Mouse (Mus musculus) testis, adult 2 months (tissue): ENCODE measurements around the gene Aif1l. TPM values are rescaled to one million over a fixed set of nuclear protein-coding genes. Genes with fewer than 3 reads are reported as not detected.

Source experiments
- H3K27ac ChIP-seq: fragments of 200-500 bp; 2 replicates; pipeline ENCODE4 v1.5.1; 2012; ENCODE audit warnings: low read depth, low read length; ENCODE audit not compliant: control insufficient read depth, insufficient read depth
- H3K27me3 ChIP-seq: fragments of 200-500 bp; 2 replicates; pipeline ENCODE4 v1.6.1; 2012; ENCODE audit warnings: mild to moderate bottlenecking, low read length, moderate library complexity; ENCODE audit not compliant: control insufficient read depth, insufficient read depth
- H3K36me3 ChIP-seq: fragments of 200-500 bp; 2 replicates; pipeline ENCODE4 v1.6.1; 2012; ENCODE audit warnings: mild to moderate bottlenecking, low read length; ENCODE audit not compliant: control insufficient read depth, insufficient read depth
- H3K4me1 ChIP-seq: fragments of 200-500 bp; 2 replicates; pipeline ENCODE4 v1.6.1; 2012; ENCODE audit warnings: low read length; ENCODE audit not compliant: control insufficient read depth, insufficient read depth
- H3K4me3 ChIP-seq: fragments of 200-500 bp; 2 replicates; pipeline ENCODE4 v1.5.1; 2012; ENCODE audit warnings: low read depth, mild to moderate bottlenecking, low read length, moderate library complexity, mixed read lengths; ENCODE audit not compliant: control insufficient read depth
- CTCF ChIP-seq: fragments of 200-500 bp; IDR thresholded peaks from 2 replicates; pipeline ENCODE4 v1.5.1; 2012; ENCODE audit warnings: low read depth, mild to moderate bottlenecking, inconsistent platforms, low read length, moderate library complexity; ENCODE audit not compliant: control insufficient read depth, insufficient read depth, insufficient replicate concordance
- POLR2A ChIP-seq: fragments of 200-500 bp; IDR thresholded peaks from 2 replicates; pipeline ENCODE4 v1.6.1; 2012; ENCODE audit warnings: low read depth, mild to moderate bottlenecking, inconsistent platforms, low read length, moderate library complexity; ENCODE audit not compliant: control insufficient read depth
- polyA plus RNA-seq: library from polyadenylated mRNA; depleted of rRNA; stranded (reverse); fragments of >200 nt; gene quantifications from 2 replicates; pipeline ENCODE4 v1.2.3, GENCODE M21; 2012

Aif1l gene
- polyA plus RNA-seq, 1 experiment, result 1.1 TPM

DNA sequence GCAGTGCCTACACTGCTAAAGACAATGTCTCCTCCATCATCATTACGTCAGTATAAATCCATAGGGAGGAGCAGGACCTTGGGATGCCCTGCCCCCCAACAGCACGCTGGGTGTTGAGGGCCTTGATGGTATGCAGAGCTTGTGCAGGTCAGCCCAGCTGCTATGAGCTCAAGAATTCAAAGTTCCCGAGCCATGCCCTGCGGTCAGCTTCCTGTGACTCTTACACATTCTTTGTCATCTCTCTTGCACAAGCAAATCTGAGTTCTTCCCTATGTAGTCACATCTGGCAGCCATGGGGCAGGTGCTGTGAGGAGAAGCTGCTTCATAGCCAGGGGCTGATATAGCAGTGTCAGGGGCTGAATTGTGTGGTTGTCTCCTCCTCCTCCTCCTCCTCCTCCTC is 14.9 kb upstream of the Aif1l start:
- Histone ChIP-seq H3K4me3 (no peak overlapping the region), H3K27ac (no peak overlapping the region), H3K4me1 (no peaks in the 10 kb centered on the region), H3K27me3 (no peaks in the 10 kb centered on the region), H3K36me3 (no peaks in the 10 kb centered on the region)
- no peak for TF ChIP-seq POLR2A
- TF ChIP-seq CTCF, result no peak

DNA sequence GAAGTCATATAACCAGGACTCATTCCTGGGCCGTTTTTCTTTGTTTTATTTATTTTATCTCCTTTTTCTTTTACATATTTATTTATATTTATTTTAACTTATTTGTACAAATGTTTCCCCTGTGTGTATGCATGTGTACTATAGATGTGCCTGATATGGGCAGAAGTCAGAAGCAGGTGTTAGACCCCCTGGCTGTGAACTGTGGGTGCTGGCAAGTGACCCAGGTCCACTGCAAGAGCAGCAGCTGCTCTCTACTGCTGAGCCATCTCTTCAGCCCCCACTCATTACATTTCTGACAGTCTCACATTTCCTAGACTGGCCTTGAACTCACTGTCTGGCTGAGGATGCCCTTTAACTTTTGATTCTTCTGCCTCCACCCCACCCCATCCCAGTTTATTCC is 11.6 kb upstream of the Aif1l start:
- TF ChIP-seq POLR2A, result no peak
- no peak for TF ChIP-seq CTCF
- no peaks in the 10 kb centered on the region for H3K27me3 ChIP-seq
- no peak overlapping the region for H3K27ac ChIP-seq
- no peaks in the 10 kb centered on the region for H3K4me1 ChIP-seq
- no peaks in the 10 kb centered on the region for H3K36me3 ChIP-seq
- H3K4me3 ChIP-seq, result no peak overlapping the region

DNA sequence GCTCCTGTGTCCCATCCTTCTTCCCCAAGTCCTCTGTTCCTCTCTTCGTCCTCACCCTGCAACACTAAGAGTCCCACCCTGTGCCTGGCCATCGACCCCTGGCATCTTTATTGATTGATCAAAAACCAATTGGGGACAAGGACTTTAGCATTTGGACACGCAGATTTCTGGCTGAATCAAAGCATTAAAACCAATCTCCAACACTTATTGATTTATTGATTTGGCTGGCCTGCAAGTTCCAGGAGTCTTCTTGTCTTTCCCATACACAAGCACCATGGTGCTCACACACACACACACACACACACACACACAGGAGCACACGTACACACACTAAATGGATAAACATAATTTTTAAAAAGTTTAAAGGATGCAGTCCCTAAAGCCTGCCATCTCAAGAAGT is 6.9 kb upstream of the Aif1l start:
- TF ChIP-seq POLR2A (no peak), CTCF (no peak)
- H3K4me3 ChIP-seq, result no peak overlapping the region
- H3K27me3 ChIP-seq, result no peaks in the 10 kb centered on the region
- no peak overlapping the region for H3K27ac ChIP-seq
- H3K36me3 ChIP-seq, result no peaks in the 10 kb centered on the region
- no peaks in the 10 kb centered on the region for H3K4me1 ChIP-seq

DNA sequence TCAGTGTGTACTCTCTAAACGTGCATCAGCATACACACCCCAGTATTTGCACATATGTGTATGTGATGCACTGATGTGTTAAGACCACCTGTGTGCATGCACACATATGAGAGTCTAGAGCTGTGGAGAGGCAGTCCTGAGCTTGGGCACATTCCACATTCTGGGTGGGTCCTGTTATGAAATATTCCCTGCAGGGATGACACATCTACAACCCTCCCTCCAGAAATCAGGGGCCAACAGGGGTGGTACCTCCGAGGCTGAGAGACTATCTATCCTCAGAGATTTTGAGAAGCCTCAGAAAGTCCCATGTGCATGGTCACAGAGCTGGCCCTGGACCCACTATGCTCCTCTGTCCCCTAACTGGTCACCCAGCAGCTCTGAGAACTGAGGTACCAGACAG is 4.4 kb upstream of the Aif1l start:
- Histone ChIP-seq H3K36me3 (no peaks in the 10 kb centered on the region), H3K4me1 (peaks cover 3% of the 10 kb centered on the region), H3K4me3 (no peak overlapping the region), H3K27ac (no peak overlapping the region), H3K27me3 (no peaks in the 10 kb centered on the region)
- no peak for TF ChIP-seq CTCF
- TF ChIP-seq POLR2A, result no peak

DNA sequence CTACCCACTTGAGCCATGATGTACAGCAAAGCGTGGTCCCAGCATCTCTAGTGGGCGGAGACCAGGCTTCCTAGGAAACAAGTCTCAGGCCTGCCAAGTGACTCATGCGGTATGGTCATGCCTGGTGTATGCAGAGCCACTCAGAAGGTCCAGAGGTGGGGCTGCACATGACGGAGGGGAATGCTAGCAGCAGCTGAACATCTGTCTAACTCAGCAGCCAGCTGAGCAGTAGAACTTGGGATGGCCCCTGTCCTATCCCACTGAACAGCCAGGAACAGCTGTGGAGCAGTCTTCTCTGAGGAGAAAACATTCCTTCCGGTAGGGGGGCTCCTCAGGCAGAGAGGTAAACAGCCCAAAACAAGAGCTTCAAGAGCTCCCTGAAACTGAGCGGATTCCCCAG is 1.5 kb upstream of the Aif1l start:
- peaks cover 8% of the 10 kb centered on the region for H3K4me1 ChIP-seq
- no peak overlapping the region for H3K27ac ChIP-seq
- no peaks in the 10 kb centered on the region for H3K36me3 ChIP-seq
- TF ChIP-seq CTCF (no peak), POLR2A (no peak)
- no peak overlapping the region for H3K4me3 ChIP-seq
- H3K27me3 ChIP-seq, result no peaks in the 10 kb centered on the region

DNA sequence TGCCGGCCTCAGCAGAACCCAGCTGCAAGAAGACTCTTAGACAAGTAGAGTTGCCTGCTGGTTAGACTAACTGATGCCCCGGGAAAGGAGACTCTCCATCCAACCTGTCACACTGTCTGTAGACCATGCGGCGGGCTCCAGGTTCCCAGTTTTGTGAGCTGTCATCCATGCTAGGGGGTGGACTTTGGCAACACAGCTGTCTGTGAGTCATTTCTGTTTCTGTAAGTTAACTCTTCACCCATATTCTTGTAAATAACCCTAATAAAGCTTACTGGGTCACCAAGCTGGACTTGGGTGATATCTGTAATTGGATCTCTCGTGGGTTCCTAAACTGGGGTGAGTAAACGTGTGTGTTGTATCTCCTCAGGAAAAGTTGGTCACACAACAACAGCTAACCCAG is 1.1 kb upstream of the Aif1l start:
- no peak overlapping the region for H3K27ac ChIP-seq
- H3K27me3 ChIP-seq, result no peaks in the 10 kb centered on the region
- peaks cover 10% of the 10 kb centered on the region for H3K4me1 ChIP-seq
- TF ChIP-seq POLR2A, result no peak
- TF ChIP-seq CTCF, result no peak
- no peak overlapping the region for H3K4me3 ChIP-seq
- no peaks in the 10 kb centered on the region for H3K36me3 ChIP-seq

DNA sequence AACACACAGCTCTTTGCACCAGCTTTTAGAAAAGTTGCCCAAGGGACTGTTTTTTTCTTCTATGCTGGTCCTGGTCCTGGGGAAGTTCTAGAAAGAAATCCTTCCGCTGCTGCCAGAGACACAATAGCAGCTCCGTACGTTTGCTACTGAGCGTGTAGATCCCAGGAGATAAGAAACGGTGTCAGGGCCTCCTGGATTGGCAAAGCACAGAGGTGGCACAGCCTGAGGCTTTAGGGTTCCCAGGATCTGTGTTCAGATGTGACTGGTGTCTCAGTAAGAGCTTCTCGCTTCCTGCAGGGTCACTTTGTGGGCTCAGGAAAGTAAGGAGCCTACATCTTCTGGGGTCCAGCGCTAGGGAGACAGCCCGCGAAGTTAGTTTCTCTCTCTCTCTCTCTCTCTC is 1.0 kb downstream of the Aif1l start:
- H3K4me1 ChIP-seq, result peaks cover 10% of the 10 kb centered on the region
- H3K27ac ChIP-seq, result no peak overlapping the region
- H3K4me3 ChIP-seq, result no peak overlapping the region; the same call in 1 of the 2 replicates
- H3K36me3 ChIP-seq, result no peaks in the 10 kb centered on the region
- no peaks in the 10 kb centered on the region for H3K27me3 ChIP-seq
- TF ChIP-seq CTCF (no peak), POLR2A (no peak)

DNA sequence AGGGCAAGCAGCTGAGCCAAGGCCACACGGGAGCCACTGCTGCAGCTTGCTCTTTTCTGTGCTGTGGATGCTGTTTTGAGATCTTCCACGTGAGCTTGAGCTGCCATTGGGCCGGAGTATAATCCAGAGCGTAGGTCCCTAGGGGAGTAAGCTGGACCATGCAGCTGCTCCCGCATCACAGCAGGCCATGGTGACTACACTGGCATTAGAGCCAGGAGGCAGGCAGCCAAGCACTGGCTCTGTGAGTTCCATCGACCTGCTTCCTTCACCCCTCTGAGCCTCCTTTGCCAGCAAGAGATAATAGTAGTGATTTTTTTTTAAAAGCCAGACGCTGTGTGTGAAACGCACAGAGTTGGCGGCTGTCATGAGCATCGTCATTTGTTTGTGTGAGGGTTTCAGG is 2.3 kb downstream of the Aif1l start:
- H3K27me3 ChIP-seq, result no peaks in the 10 kb centered on the region
- no peak overlapping the region for H3K4me3 ChIP-seq
- no peak overlapping the region for H3K27ac ChIP-seq
- no peak for TF ChIP-seq POLR2A
- no peak for TF ChIP-seq CTCF
- no peaks in the 10 kb centered on the region for H3K36me3 ChIP-seq
- H3K4me1 ChIP-seq, result peaks cover 10% of the 10 kb centered on the region
